Mouse (Mus musculus) ES-CJ7 (cell line): ENCODE measurements around the gene Tmem81.

ENCODE experiments used
- DNase-seq: peaks from one replicate; pipeline ENCODE4 v3.0.0; 2011; ENCODE audit warnings: low read depth, low spot score

The Tmem81 gene

GRCm38 (mm10) chr1:132506058-132506457 is at the start of gene Tmem81:
Gene Tmem81, plus strand, starts transcription at chr1:132506230.
- DNase-seq = no peak

- DNase-seq = no peak
Observed at GRCm38 (mm10) chr1:132464651-132465050, 41.4 kb upstream of the Tmem81 start.

- peak; percentile 48 for DNase-seq
Observed at GRCm38 (mm10) chr1:132468926-132469325, 37.1 kb upstream of the Tmem81 start.

- peak; percentile 83 for DNase-seq
Observed at GRCm38 (mm10) chr1:132469519-132469918, 36.5 kb upstream of the Tmem81 start.

- DNase-seq = peak; percentile 87
Observed at GRCm38 (mm10) chr1:132470031-132470430, 36.0 kb upstream of the Tmem81 start.

- DNase-seq = peak; percentile 99
Observed at GRCm38 (mm10) chr1:132471032-132471431, 35.0 kb upstream of the Tmem81 start.

- peak; percentile 71 for DNase-seq
Observed at GRCm38 (mm10) chr1:132471499-132471898, 34.5 kb upstream of the Tmem81 start.

GRCm38 (mm10) chr1:132472537-132472936 is 33.5 kb upstream of the Tmem81 start:
- peak; percentile 89 for DNase-seq

- no peak for DNase-seq
Observed at GRCm38 (mm10) chr1:132474496-132474895, 31.5 kb upstream of the Tmem81 start.

- peak; percentile 55 for DNase-seq
Observed at GRCm38 (mm10) chr1:132476575-132476927, 29.5 kb upstream of the Tmem81 start.

- peak; percentile 93 for DNase-seq
Observed at GRCm38 (mm10) chr1:132476928-132477691, 28.9 kb upstream of the Tmem81 start, which contains the start of gene Rbbp5. Gene Rbbp5, plus strand, starts transcription at chr1:132477365.

- DNase-seq = no peak
Observed at GRCm38 (mm10) chr1:132479438-132479837, 26.6 kb upstream of the Tmem81 start.

- DNase-seq = no peak
Observed at GRCm38 (mm10) chr1:132481619-132482018, 24.4 kb upstream of the Tmem81 start.

GRCm38 (mm10) chr1:132483234-132483633 is 22.8 kb upstream of the Tmem81 start:
- no peak for DNase-seq

- no peak for DNase-seq
Observed at GRCm38 (mm10) chr1:132483759-132484158, 22.3 kb upstream of the Tmem81 start.

GRCm38 (mm10) chr1:132500535-132500934 is 5.5 kb upstream of the Tmem81 start:
- no peak for DNase-seq

- DNase-seq = no peak
Observed at GRCm38 (mm10) chr1:132505155-132505554, 875 bp upstream of the Tmem81 start.

- no peak for DNase-seq
Observed at GRCm38 (mm10) chr1:132506656-132507055, 626 bp downstream of the Tmem81 start.

GRCm38 (mm10) chr1:132509771-132510170 is 3.7 kb downstream of the Tmem81 start:
- no peak for DNase-seq

- DNase-seq = no peak
Observed at GRCm38 (mm10) chr1:132511521-132511920, 5.5 kb downstream of the Tmem81 start.

GRCm38 (mm10) chr1:132512106-132512505 is 6.1 kb downstream of the Tmem81 start:
- no peak for DNase-seq

- no peak for DNase-seq
Observed at GRCm38 (mm10) chr1:132515339-132515738, 9.3 kb downstream of the Tmem81 start.

- no peak for DNase-seq
Observed at GRCm38 (mm10) chr1:132516776-132517175, 10.7 kb downstream of the Tmem81 start.

GRCm38 (mm10) chr1:132518621-132519020 is 12.6 kb downstream of the Tmem81 start:
- no peak for DNase-seq
